Mouse (Mus musculus) hindbrain, embryonic 13.5 days (tissue): ENCODE measurements around the gene Itprip. TPM values are rescaled to one million over a fixed set of nuclear protein-coding genes. Genes with fewer than 3 reads are reported as not detected.

Experiments
- ATAC-seq: fragments of 200-750 bp; cut with Nextera tagmentation; 2 replicates; pipeline ENCODE4 v1.8.0; 2017; ENCODE audit warnings: moderate TSS enrichment; ENCODE audit not compliant: low FRiP score
- H3K27ac ChIP-seq: fragments of 300-500 bp; sonication (generic); 2 replicates; pipeline ENCODE4 v1.5.1; 2015; ENCODE audit warnings: inconsistent platforms, mild to moderate bottlenecking, moderate library complexity
- H3K27me3 ChIP-seq: fragments of 300-500 bp; sonication (generic); 2 replicates; pipeline ENCODE4 v1.6.1; 2015; ENCODE audit warnings: mild to moderate bottlenecking, inconsistent platforms
- H3K36me3 ChIP-seq: fragments of 300-500 bp; sonication (generic); 2 replicates; pipeline ENCODE4 v1.6.1; 2015; ENCODE audit warnings: mild to moderate bottlenecking, inconsistent platforms
- H3K4me1 ChIP-seq: fragments of 300-500 bp; sonication (generic); replicated peaks from 2 replicates; pipeline ENCODE4 v1.6.1; 2015; ENCODE audit warnings: inconsistent platforms
- H3K4me2 ChIP-seq: fragments of 300-500 bp; sonication (generic); 2 replicates; pipeline ENCODE4 v1.6.1; 2015; ENCODE audit warnings: inconsistent platforms, mild to moderate bottlenecking, moderate library complexity
- H3K4me3 ChIP-seq: fragments of 300-500 bp; sonication (generic); 2 replicates; pipeline ENCODE4 v1.5.1; 2015; ENCODE audit warnings: mild to moderate bottlenecking, inconsistent platforms
- H3K9ac ChIP-seq: fragments of 300-500 bp; sonication (generic); 2 replicates; pipeline ENCODE4 v1.6.1; 2015; ENCODE audit warnings: mild to moderate bottlenecking, inconsistent platforms
- H3K9me3 ChIP-seq: fragments of 300-500 bp; sonication (generic); 2 replicates; pipeline ENCODE4 v1.6.1; 2016; ENCODE audit warnings: inconsistent platforms
- WGBS: fragments of 180-500 bp; shearing (Covaris S2); methylation state at CpG from one replicate; pipeline ENCODE4 v1.1.7; 2015; 5-methylcytosine and 5-hydroxymethylcytosine counted together
- polyA plus RNA-seq: library from polyadenylated mRNA; unstranded; fragments of >200 nt; fragmentation: Nextera tagmentation; extraction: Ambion mirVana; gene quantifications from 2 replicates; pipeline ENCODE4 v1.2.1, GENCODE M21; 2015

Itprip gene
- 6.9 and 7.8 TPM in 2 replicates for polyA plus RNA-seq

- H3K36me3 ChIP-seq: no peaks in the 10 kb centered on the region
- H3K27ac ChIP-seq: peak within 1 kb of the TSS; percentile 89
- peak within 1 kb of the TSS; percentile 74 for H3K4me3 ChIP-seq
- H3K9ac ChIP-seq: peak within 1 kb of the TSS; percentile 87
- WGBS: under 1% methylated on average over 48 of the region's 48 CpGs
- H3K4me2 ChIP-seq: peak within 1 kb of the TSS; percentile 89
- no peaks in the 10 kb centered on the region for H3K9me3 ChIP-seq
- no peaks in the 10 kb centered on the region for H3K27me3 ChIP-seq
- peak; percentile 75 for ATAC-seq
- H3K4me1 ChIP-seq: peaks cover 31% of the 10 kb centered on the region
These were observed at the start of gene Itprip, which contains the start of gene Cfap43 for GRCm38 (mm10) chr19:47919126-47919965. Gene Itprip, minus strand, starts transcription at chr19:47919299. Gene Cfap43, minus strand, starts transcription at chr19:47919287.

GRCm38 (mm10) chr19:47958181-47958580 is 39.1 kb upstream of the Itprip start:
- no peaks in the 10 kb centered on the region for H3K36me3 ChIP-seq
- no peak overlapping the region for H3K4me2 ChIP-seq
- WGBS: 57% methylated on average over 13 of the region's 13 CpGs
- H3K4me1 ChIP-seq: peaks cover 7% of the 10 kb centered on the region
- no peak overlapping the region for H3K9ac ChIP-seq
- no peaks in the 10 kb centered on the region for H3K9me3 ChIP-seq
- no peaks in the 10 kb centered on the region for H3K27me3 ChIP-seq
- H3K27ac ChIP-seq: no peak overlapping the region
- ATAC-seq: no peak
- H3K4me3 ChIP-seq: no peak overlapping the region

GRCm38 (mm10) chr19:47953169-47953568 is 34.1 kb upstream of the Itprip start:
- no peaks in the 10 kb centered on the region for H3K36me3 ChIP-seq
- H3K9ac ChIP-seq: no peak overlapping the region
- ATAC-seq: no peak
- no peaks in the 10 kb centered on the region for H3K9me3 ChIP-seq
- 42% methylated on average over 9 of the region's 9 CpGs for WGBS
- peaks cover 8% of the 10 kb centered on the region for H3K4me1 ChIP-seq
- 0 out of 2 replicates have a peak overlapping the region, but pooled peaks have one; percentile 32 for H3K27ac ChIP-seq
- no peak overlapping the region for H3K4me2 ChIP-seq
- H3K27me3 ChIP-seq: no peaks in the 10 kb centered on the region
- H3K4me3 ChIP-seq: no peak overlapping the region

GRCm38 (mm10) chr19:47950946-47951345 is 31.8 kb upstream of the Itprip start:
- H3K4me2 ChIP-seq: no peak overlapping the region
- no peaks in the 10 kb centered on the region for H3K9me3 ChIP-seq
- no peaks in the 10 kb centered on the region for H3K27me3 ChIP-seq
- H3K4me3 ChIP-seq: no peak overlapping the region
- peaks cover 12% of the 10 kb centered on the region for H3K4me1 ChIP-seq
- no peaks in the 10 kb centered on the region for H3K36me3 ChIP-seq
- no peak for ATAC-seq
- no peak overlapping the region for H3K27ac ChIP-seq
- H3K9ac ChIP-seq: no peak overlapping the region
- 89% methylated on average over 7 of the region's 7 CpGs for WGBS

GRCm38 (mm10) chr19:47946821-47947465 is 27.8 kb upstream of the Itprip start:
- no peak overlapping the region for H3K27ac ChIP-seq
- WGBS: 44% methylated on average over 23 of the region's 23 CpGs
- no peak overlapping the region for H3K4me3 ChIP-seq
- H3K9ac ChIP-seq: no peak overlapping the region
- H3K9me3 ChIP-seq: no peaks in the 10 kb centered on the region
- H3K36me3 ChIP-seq: no peaks in the 10 kb centered on the region
- no peak for ATAC-seq
- H3K4me2 ChIP-seq: peak overlapping the region; percentile 15
- H3K4me1 ChIP-seq: peaks cover 6% of the 10 kb centered on the region; the same call in 1 of the 2 replicates
- H3K27me3 ChIP-seq: 0 out of 2 replicates have a peak, but pooled peaks cover 4% of the 10 kb centered on the region

GRCm38 (mm10) chr19:47939361-47939760 is 20.3 kb upstream of the Itprip start:
- Histone ChIP-seq H3K4me2 (no peak overlapping the region), H3K36me3 (no peaks in the 10 kb centered on the region), H3K9ac (no peak overlapping the region), H3K27me3 (peaks cover 12% of the 10 kb centered on the region), H3K9me3 (no peaks in the 10 kb centered on the region), H3K4me3 (no peak overlapping the region), H3K27ac (no peak overlapping the region), H3K4me1 (peaks cover 12% of the 10 kb centered on the region)
- no peak for ATAC-seq
- 92% methylated on average over 6 of the region's 6 CpGs for WGBS

GRCm38 (mm10) chr19:47937443-47938406 is 18.6 kb upstream of the Itprip start, which contains the start of gene Cfap58:
Gene Cfap58, plus strand, starts transcription at chr19:47937675.
- Histone ChIP-seq H3K27ac (peak within 1 kb of the TSS; percentile 65), H3K4me2 (peak within 1 kb of the TSS; percentile 67), H3K4me3 (peak within 1 kb of the TSS; percentile 42), H3K36me3 (no peaks in the 10 kb centered on the region), H3K9ac (peak within 1 kb of the TSS; percentile 65), H3K4me1 (peaks cover 12% of the 10 kb centered on the region), H3K27me3 (peaks cover 12% of the 10 kb centered on the region), H3K9me3 (no peaks in the 10 kb centered on the region)
- WGBS: 4% methylated on average over 41 of the region's 41 CpGs
- peak; percentile 90 for ATAC-seq

GRCm38 (mm10) chr19:47936938-47937337 is 17.8 kb upstream of the Itprip start:
- ATAC-seq: no peak
- H3K36me3 ChIP-seq: no peaks in the 10 kb centered on the region
- 55% methylated on average over 9 of the region's 9 CpGs for WGBS
- no peaks in the 10 kb centered on the region for H3K9me3 ChIP-seq
- peak overlapping the region; percentile 65; the same call in 1 of the 2 replicates for H3K9ac ChIP-seq
- peak overlapping the region; percentile 42 for H3K4me3 ChIP-seq
- peaks cover 12% of the 10 kb centered on the region for H3K27me3 ChIP-seq
- peak overlapping the region; percentile 67 for H3K4me2 ChIP-seq
- peaks cover 12% of the 10 kb centered on the region for H3K4me1 ChIP-seq
- no peak overlapping the region for H3K27ac ChIP-seq

- 88% methylated on average over 11 of the region's 11 CpGs for WGBS
- ATAC-seq: no peak
- H3K27me3 ChIP-seq: peaks cover 12% of the 10 kb centered on the region
- H3K4me1 ChIP-seq: peaks cover 12% of the 10 kb centered on the region
- peak overlapping the region; percentile 67; the same call in 1 of the 2 replicates for H3K4me2 ChIP-seq
- no peaks in the 10 kb centered on the region for H3K36me3 ChIP-seq
- no peak overlapping the region for H3K27ac ChIP-seq
- no peak overlapping the region for H3K4me3 ChIP-seq
- no peaks in the 10 kb centered on the region for H3K9me3 ChIP-seq
- no peak overlapping the region for H3K9ac ChIP-seq
These were observed 17.4 kb upstream of the Itprip start for GRCm38 (mm10) chr19:47936490-47936889.

GRCm38 (mm10) chr19:47935530-47935929 is 16.4 kb upstream of the Itprip start:
- Histone ChIP-seq H3K27ac (no peak overlapping the region), H3K9ac (no peak overlapping the region), H3K27me3 (peaks cover 12% of the 10 kb centered on the region), H3K4me1 (peaks cover 12% of the 10 kb centered on the region), H3K4me2 (no peak overlapping the region), H3K9me3 (no peaks in the 10 kb centered on the region), H3K4me3 (no peak overlapping the region), H3K36me3 (no peaks in the 10 kb centered on the region)
- ATAC-seq: no peak
- 88% methylated on average over 6 of the region's 6 CpGs for WGBS

- WGBS: 76% methylated on average over 16 of the region's 16 CpGs
These were observed 15.6 kb upstream of the Itprip start for GRCm38 (mm10) chr19:47934636-47935238.

More at GRCm38 (mm10) chr19:47934636-47935238, 15.6 kb upstream of the Itprip start:
- H3K9me3 ChIP-seq: no peaks in the 10 kb centered on the region
- no peak overlapping the region for H3K4me3 ChIP-seq
- no peak overlapping the region for H3K9ac ChIP-seq
- no peak for ATAC-seq
- peaks cover 7% of the 10 kb centered on the region for H3K27me3 ChIP-seq
- no peaks in the 10 kb centered on the region for H3K36me3 ChIP-seq
- H3K4me1 ChIP-seq: peaks cover 12% of the 10 kb centered on the region
- H3K27ac ChIP-seq: no peak overlapping the region
- H3K4me2 ChIP-seq: no peak overlapping the region
